Mouse (Mus musculus) c-Kit-positive CD71-positive TER-119-positive erythroid progenitor cells, embryonic 14.5 days (primary cell): ENCODE measurements at regions not wholly inside any gene's neighbourhood (a gene's known extent, or its start where the extent isn't known, plus 50 kb on each side); places are given as distances from the start of the nearest gene placed in this dataset.

ENCODE experiments used
- DNase-seq: peaks from one replicate; pipeline ENCODE4 v3.0.0-alpha.2; 2013; ENCODE audit warnings: low spot score

DNA sequence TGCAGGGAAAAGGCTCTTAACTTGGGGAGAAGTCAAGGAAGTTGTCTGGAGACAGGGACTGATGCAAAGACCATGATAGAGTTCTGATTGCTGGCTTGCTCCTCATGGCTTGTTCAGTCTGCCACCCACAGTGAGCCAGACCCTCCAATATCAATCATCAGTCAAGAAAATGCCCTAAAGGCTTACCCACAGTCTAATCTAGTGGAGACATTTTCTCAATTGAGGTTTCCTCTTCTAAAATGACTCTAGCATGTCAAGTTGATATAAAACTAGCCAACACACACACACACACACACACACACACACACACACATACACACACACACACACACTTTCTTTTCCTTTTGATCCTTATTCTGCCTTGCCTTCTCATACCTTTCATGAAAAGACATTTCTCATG, 367.2 kb upstream of the Pik3r1 start:
- no peak for DNase-seq

DNA sequence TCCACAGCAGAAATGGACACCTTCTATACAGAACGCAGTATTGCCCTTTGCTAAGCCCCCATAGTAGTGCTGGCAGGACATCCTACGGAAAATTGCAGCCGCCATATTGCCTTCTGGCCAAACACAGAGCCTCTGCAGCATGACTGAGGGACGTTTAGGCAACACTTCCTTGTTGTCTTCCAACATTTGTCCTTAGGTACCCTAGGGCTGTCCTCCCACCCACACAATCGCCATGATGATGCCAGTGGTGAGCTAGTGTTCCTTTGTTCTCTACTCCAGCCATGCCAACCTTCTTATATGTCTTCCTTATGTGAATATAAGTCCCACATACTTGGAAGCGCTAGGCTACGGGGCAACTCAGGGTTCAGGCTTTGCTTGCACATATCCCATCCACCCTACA, 375.0 kb upstream of the Pik3r1 start:
- DNase-seq, result no peak

DNA sequence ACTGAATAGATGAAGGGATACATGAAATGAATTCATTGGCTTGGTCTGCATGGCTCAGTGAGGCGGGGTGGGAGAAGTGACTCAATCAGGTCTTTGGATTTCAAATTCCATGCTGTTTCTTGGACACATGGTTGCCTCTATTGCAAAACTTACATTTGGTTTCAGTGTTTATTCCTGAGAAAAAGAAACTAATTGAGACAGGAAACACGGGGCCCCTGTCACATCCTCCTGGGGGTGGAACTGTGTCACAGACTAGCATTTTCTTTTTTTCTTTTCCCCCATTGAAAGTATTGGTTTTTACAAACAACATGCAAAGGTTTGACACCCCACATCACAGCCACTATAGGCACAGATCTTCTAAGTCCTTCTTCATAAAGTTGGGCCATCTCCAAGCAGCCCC, 375.8 kb upstream of the Pik3r1 start:
- no peak for DNase-seq

DNA sequence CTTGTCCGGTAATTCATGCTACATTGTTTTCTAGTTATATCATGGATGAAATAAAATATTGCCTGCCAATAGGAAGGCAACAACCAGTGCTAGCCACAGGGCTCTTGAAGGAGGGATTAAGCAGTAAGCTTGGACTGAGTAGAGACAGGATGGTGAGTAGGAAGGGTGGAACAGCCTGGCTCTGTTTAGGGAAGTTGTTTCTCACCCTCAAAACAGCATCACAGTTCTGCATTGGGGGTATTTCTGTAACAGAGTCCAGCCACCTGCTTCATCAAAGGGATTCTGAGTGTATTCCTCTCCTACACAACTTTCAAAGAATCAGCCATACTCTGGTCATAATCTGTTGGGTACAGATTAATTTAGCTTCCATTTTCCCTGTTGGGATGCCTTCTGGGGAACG, 380.0 kb upstream of the Pik3r1 start:
- no peak for DNase-seq

DNA sequence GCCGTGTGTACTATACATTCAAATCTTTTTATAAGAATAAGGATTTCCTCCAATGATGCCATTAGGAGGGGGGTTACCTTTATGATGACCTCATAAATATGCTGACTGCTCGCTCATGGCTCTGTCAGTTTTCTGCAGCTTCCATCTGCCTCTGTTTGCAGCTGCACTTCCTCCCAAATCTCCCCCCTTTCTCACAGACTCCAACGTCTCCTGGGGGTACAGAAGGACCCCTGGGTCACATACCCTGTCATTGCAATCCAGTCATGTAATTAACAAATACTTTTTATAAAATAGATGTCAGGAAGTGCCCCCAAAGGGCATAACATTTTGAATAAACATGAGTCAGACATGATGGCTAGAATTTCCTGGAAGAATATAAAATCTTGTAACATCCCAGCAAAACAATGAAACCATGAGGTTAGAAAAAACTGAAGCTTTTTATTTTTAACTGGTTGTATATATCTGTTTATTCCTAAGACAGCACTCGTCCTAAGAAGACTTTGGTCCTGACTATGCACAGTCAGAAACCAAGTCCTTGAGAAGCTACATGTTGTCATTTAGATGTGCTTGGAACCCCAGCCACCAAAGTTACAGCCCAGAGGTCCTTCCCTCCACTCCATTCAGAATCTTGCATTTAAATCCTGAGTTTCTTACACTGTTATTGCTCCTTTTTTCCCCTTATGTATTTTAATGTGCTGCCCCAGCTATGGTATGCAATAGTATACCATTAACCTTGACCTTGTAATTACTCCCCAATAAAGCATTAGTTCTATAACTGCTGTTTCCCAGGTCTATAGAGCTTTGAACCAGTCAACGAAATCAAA, 386.0 kb upstream of the Pik3r1 start:
- no peak for DNase-seq

DNA sequence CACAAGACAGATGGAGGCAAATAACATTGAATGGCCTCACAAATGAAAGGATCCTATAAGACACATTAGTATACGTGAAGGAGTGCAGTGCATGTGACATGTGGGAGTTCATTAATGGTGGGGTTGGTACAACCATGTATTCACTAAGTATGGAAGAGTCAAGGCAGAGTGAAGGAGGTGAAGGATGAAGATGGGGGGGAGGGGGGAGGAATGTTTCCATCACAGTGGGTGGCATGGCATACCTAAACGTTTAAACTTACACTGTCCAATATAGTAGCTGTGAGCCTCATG, 386.5 kb upstream of the Pik3r1 start:
- no peak for DNase-seq

DNA sequence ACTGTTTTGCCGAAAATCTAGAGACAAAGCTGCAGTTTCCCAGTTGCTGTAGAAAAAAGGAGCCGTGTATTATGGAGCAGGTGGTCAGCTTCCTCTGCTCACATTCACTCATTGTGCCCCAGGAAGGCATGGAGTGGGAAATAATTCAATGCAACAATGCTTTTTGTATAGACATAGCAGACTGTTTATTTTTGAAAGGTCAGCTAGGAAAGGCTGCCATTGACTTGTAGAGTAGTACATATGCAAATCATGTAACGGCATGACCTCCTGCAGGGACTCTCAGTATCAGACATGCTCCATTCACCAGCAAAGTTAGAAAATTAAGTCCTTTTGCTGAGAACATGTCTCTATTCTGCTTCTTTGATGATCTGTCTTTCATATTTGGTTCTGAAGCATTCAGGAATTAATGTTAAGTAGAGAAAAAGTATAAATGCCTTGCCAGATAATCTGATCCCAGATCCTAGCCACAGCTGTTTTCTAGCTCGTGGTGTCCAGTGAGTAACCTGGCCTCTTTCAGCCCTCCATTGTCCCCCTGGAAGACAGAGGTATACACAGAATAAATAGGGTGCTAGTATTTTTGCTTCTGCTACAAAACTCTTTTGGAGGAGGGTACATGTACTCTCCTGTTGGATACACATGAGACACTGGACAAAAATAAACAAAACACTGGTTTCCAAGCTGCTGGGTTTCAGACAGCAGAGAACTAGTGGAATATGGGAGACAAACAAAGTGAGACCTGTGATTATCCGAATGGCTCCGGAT, 389.5 kb upstream of the Pik3r1 start:
- no peak for DNase-seq

DNA sequence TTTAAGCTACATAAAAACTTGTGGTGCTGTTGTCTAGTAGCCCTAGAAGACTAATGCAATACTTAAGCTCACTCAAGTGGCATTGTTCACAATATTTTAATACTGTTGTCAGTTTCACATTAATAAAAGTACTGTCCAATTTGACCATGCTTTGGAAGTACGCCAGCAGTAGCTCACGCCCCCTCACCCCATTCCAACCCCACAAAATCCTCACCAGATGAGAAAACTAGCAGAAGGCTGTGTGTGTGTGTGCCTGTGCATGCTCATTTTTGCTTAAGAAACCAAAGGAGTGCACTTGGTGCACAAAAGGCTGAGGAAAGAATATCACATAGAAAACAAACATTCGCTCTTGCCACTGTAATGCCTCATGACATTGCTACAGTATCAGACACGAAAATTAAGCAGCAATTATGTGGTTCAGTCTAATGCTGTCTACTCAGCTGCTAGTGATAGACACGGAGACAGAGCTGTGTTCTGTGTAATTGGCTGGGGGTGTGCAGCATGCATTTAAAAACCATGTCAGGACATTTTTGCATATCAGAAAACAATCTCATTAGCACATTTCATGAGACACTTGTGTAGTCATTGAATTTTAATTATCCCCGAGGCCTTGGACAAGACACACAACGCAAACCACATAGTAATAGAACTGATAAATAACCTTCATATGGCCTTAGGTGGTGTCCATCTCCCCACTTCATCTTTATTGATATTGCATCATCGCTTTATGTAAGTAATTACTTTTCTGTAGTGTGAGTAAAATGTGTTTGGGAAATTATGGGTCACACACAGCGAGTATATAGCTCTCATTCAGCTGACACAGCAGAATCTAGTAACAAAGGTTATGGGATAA, 405.6 kb upstream of the Pik3r1 start:
- no peak for DNase-seq

DNA sequence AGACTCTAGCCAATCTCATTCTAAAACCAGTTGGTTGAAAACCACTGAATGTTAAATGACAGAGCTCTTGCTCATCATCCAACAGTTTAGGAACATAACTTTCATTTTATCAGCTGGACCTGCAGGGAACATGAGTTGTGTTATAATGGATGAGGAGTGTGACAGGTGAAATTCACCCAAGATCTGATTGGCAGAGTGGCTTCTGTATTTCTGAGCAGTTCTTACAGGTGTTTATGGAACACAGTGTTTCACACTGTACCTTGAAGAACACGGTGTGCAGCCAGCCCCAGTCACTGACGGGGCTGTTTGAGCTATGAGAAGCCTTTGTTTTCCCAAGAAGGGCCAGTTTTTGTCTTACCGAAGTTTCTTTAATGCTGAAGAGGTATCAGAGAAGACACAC, 406.4 kb upstream of the Pik3r1 start:
- no peak for DNase-seq

DNA sequence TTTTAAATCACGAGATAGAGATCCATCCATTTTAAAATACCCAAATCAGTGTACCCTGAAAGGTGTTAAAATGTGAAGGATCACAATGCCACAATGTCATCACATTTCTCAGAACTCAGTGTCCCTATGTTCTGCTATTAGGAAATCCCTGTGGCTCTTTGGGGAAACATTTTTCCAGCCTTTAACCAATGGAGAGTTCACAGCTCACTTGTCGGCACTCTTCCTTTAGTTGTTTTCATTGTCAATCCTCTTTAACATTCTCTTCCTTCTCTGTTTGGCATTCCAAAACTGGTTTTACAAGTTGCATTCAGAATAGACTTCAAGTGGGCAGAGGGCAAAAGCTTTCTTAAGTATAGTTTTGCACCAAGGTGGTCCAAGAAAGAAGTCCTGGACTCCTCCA, 406.9 kb upstream of the Pik3r1 start:
- DNase-seq, result no peak

DNA sequence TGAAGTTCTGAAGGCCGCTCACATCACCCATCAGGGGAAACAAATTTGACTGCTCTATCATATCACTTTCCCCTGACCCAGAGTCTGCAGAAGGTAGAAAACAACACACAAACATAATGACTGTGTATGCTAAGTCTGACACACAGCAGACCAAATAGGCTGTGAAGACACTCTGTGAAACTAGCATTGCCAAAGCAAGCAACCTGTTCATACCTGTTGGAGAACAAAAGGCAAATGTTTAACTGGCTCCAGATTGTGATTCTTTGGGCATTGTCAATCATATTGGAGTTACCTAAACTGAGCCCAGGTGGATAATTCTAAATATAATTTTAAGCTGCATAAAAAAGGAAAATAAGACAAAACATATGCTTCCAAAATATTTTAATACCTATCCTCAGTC, 407.4 kb upstream of the Pik3r1 start:
- DNase-seq, result no peak

DNA sequence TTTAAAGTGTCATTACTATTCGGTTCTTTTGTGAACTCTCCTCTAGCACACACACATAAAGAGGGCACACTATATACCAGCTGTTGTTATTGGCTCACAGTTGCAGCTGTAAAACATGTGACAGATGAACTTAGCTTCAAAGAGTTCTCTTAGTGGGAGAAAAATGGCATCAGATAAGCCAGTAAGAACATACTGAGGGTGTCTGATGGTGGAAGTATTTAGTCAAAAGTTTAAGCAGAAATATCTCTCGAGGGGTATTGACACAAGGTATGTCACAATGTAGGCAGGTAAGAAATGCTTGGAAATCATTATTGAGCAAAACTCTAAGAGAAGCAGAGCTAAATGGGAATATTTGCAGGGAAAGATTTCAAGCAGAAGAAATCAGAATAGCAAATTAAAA, 408.4 kb upstream of the Pik3r1 start:
- DNase-seq, result no peak

DNA sequence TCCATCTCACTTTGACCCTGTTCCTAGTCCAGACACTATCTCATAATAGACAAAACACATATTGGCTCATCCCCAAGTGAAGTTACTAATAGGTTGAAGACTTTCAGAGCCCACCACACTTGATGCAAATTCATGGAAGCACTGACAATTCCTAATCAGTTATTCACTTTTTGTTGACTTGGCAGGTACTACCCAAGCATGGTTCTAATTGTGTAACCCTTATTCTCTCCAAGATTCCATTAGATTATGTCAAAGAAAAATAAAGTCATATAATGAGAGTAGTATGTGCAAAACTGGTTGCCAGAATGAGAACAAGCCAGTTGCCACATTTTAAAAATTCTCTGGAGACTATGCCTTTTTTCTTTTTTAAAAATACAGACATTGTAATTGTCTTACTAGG, 426.7 kb upstream of the Pik3r1 start:
- DNase-seq, result no peak

DNA sequence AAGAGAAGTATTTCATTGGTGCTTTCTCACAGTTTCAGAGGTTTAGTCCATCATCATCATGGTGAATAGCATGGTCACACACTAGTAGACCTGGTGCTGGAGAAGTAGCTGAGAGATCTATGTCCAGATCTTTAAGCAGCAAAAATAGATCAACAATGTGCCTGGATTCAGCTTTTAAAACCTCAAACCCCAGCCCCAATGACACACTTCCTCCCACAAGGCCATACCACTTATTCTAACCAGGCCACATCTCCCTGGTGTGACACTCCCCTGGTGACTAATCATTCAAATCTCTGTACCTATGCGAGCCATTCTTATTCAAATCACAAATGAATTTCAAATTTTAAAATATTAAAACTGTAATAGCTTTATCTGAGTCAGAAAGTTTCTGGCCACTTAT, 434.3 kb upstream of the Pik3r1 start:
- DNase-seq, result no peak

DNA sequence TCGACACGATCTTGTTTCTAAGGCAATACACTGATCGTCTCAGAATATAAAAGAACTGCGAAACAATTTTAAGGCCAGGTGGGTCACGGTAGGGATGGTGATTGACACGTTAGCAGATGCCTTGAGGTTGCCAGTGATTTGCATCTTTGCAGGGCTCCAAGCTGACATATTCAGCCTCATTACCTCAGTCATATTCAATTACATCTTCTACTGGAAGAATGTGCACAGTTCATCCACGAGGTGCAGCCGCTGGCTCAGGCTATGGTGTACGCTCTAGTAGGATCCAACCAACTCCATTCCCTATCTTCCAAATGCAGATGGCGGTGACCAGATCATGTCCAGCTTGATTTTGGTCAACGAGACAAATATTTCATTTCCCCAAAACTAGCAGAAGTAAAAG, 450.5 kb upstream of the Pik3r1 start:
- DNase-seq, result no peak

DNA sequence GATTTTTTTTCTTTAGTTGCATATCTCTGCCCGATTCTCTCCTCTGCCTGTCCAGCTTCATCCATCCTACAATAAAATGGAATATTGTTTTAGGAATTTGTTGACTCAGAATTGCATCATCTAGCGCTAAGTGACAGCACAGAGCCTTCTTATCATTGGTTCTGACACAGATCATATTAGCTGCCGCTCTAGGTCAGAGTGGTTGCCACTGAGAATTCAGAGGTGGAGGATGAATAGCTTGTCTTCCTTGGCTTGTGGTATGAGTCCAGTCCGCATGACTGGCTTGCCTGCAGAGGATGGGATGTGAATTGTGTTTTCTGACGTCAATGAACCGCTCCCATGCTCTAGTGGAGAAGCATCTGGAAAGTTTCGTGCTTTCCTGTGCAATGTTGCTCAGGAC, 462.3 kb upstream of the Cd180 start:
- no peak for DNase-seq

DNA sequence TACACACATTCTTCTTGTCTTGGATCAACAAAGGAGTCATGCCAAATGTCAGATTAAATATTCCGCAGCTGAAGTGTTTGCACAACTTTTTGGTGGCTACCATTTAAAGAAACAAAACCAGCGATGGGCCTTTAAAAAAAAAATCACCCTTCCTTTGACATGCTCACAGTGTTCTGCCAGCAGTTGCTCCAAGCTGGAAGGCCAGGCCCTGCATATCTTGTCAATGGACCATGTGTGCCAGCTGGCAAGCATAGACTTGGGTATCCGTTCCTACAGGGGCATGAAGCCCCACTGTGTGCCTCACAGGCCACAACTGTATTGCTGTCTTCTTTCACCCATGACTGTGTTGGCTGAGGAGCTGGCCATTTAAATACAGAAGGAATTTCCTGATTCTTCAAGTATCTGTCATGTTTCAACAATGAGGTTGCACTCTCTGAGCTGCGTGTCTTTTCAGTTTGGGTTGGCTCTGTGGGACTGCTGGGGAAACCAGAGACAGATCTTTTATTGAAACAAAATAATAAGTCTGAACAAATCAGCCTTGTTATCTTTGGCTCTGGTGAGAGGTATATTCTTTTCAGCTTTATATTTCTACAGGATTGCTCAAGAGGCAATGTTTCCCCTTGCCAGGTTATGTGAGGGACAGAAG, 460.9 kb upstream of the Cd180 start:
- DNase-seq, result no peak

DNA sequence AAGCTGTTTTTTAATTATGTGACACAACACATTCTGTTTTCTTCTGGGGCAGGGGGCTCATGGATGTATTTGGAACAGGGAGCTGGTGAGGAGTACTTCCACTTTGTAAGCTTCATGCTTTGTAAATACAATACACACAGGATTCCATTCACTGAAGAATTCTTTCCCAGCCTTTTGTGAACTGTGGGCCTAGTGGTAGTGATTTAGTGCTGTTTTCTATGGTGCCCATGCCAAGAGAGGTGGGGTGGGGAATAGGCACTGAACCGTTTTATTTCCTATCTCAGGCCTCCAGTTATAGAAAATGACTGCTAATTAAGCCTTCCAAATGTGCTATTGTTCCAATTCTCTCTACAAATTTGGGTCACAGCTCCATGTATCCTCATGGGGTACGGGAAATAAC, 442.5 kb upstream of the Cd180 start:
- no peak for DNase-seq

DNA sequence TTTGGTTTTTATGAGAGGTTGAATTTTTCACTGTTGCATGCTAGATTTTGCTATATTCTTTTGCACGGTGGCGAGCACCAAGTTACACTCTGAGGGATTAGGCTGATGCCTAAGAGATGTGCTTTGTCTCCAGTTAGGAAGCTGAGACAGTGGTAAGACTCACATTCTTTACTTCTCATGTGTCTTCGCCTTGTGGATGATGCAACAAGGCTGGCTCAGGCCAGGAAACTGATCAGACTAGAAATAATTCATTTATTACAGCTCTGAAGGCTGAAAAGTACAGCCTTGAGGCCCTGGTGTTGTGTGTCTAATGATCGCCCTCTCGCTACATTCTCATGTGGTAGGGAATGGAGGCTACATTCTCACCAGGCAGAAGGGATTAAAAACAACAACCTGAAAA, 441.6 kb upstream of the Cd180 start:
- no peak for DNase-seq

DNA sequence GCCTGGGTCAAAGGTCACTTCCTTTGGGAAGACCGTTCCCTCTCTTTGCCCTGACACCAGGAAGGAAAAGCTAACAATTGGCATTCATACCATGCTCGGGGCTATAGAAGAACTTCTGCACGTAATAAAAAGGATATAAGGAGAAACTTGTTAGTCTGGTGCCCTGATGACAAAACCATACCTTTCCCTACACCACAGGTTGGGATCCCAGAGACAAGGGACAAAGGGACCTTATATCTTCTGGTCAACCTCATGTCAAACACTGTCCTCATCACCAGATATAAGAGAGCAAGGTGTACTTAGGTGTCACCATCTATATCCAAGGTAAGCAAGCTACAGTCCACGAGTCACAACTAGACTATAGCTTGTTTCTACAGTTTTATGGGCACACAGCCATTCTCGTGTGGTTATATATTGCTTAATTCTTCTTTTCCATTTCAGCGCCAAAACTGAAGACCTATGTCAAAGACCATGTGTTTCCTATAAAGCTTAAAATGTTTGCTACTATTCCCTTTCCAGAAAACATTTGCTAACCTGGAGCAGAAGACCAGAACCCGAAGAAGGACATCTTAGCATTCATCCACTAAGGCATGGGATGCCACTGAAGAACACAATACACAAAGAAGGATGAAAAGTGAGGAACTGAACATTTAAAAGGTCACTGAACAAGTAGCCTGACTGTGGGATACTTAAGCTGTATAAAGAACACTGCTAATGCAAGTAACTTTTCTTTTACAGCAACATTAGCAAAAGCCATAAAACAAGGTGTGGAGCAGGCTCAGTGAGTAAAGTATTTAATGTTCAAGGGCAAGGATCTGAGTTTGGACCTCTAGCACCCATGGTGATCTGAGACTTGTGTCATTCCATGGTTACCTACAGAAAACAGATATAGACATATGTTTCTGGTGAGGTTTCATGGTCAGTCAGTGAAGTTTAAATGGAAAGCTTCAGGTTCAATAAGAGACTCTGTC, 437.7 kb upstream of the Cd180 start:
- no peak for DNase-seq

DNA sequence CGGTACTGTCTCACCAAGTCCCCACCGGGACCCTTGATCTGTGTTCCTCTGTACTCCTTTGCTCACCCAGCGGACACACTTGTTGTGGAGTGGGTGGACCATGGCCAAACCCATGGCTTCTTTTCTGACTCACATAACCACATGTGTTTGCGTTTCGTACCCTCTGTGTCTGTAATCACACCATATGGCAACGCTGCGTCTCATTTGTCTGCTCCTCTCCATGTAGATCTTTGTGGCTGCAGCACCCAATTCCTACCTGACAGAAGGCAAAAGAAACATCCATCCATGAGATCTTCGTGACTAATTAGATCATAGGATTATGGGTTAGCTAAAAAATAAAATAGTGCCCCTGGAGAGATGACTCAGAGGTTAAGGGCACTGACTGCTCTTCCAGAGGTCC, 435.2 kb upstream of the Cd180 start:
- DNase-seq, result no peak
